Mouse (Mus musculus): ENCODE results near the gene Gatd1. TPM values are rescaled to one million over a fixed set of nuclear protein-coding genes. Genes with fewer than 3 reads are reported as not detected.

Gatd1 gene
- polyA plus RNA-seq, 1 experiment from 2014 or later, result 21.1 TPM

DNA sequence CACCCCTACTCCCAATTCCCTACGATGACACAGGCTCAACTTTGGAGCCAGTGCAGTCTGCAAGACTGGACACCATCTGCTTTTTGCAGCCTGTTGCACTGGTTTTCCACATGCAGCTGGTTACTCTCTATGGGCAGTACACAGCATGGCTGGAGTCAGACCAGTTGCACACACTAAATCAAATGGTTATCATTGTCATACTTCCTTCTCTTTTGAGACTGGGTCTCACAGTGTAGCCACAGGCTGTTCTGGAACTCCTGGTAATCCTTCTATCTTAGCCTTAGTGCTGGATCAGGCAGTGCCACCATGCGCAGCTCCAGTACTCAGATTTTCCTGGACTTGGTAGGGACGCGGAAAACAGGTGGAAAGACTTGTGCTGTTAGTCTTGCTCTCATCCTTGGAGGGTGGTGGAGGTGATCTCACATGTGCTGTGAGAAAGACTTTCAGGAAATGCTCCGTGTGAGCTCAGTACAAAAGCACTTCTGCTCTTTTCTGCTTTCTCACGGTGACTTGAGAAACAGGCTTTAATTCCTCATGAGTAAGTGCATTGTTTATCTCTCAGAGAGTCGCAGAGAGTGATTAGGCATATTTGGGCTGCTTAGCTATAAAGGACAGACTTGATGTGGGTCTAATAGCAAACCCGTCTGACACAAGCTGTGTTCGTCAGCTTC is 21.2 kb downstream of the Gatd1 start:
- no peaks in the 10 kb centered on the region for H3K9me3 ChIP-seq (replicated peaks)
- peaks cover 29% of the 10 kb centered on the region for H3K36me3 ChIP-seq
- peak; percentile 54 for ATAC-seq
- peak overlapping the region; percentile 87 for H3K9ac ChIP-seq
- peak overlapping the region; percentile 93 for H3K4me2 ChIP-seq
- H3K4me1 ChIP-seq, result peaks cover 75% of the 10 kb centered on the region
- H3K27ac ChIP-seq, result peak overlapping the region; percentile 98
- no peaks in the 10 kb centered on the region for H3K27me3 ChIP-seq (replicated peaks)
- H3K4me3 ChIP-seq, result peak overlapping the region; percentile 82
- 16% methylated on average over 9 of the region's 9 CpGs for WGBS (ENCODE audit: insufficient replicate concordance)

DNA sequence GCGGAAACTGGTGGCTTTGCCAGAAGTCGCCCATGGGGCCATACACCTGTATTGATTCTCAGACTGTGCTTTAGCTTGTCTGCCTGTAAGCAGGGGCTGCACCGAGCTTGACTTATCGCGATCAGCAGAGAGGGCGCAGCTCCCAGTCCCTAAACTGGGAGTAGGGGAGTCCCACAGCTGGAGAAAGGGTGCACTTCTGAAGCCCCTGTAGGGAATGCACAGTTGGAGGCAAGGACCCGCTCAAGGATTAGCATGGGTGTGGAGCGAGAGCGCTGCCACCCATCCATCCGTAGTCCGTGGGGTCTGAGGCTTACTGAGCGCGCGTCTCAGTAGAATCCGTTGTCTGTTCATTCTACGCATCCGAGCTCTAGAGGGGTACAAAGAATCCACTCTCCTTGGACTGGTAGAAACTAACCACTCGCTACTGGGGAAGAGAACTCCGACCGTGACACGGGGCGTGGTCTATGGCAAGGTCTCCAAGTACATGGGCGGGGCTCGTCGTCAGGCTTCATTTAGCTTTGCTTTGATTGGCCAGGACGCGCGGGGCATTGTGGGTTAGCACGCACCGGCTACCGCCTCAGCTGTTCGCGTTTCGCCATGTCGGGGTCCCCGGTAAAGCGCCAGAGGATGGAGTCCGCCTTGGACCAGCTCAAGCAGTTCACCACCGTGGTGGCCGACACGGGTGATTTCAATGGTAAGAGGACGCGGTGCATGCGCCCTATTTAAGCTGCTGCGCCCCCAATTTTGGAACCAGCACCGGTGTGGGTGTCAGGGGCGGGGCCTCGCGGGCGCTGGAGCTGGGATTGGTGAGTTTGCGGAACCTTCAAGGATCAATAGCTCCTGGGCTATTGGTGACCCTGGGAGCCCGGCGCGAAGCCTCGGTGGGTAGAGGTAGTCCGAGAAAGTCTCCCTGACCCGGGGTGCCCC is 22.0 kb downstream of the Gatd1 start, which contains the start of gene Taldo1:
Taldo1 (plus strand) TSS at position 575 of the 927 bp plus-strand sequence.
- ATAC-seq, result peak; percentile 80
- peak within 1 kb of the TSS; percentile 98 for H3K27ac ChIP-seq
- H3K9me3 ChIP-seq (replicated peaks), result no peaks in the 10 kb centered on the region
- H3K9ac ChIP-seq, result peak within 1 kb of the TSS; percentile 87
- H3K27me3 ChIP-seq (replicated peaks), result no peaks in the 10 kb centered on the region
- H3K4me3 ChIP-seq, result peak within 1 kb of the TSS; percentile 82
- peaks cover 83% of the 10 kb centered on the region for H3K4me1 ChIP-seq
- peak within 1 kb of the TSS; percentile 93 for H3K4me2 ChIP-seq
- peaks cover 21% of the 10 kb centered on the region for H3K36me3 ChIP-seq
- WGBS (ENCODE audit: insufficient replicate concordance), result under 1% methylated on average over 57 of the region's 57 CpGs

- Histone ChIP-seq H3K9me3 (replicated peaks) (no peaks in the 10 kb centered on the region), H3K27me3 (replicated peaks) (no peaks in the 10 kb centered on the region), H3K4me1 (peaks cover 81% of the 10 kb centered on the region), H3K36me3 (peaks cover 8% of the 10 kb centered on the region), H3K4me3 (peak overlapping the region; percentile 82), H3K9ac (peak overlapping the region; percentile 87), H3K4me2 (peak overlapping the region; percentile 93), H3K27ac (peak overlapping the region; percentile 98)
- WGBS (ENCODE audit: insufficient replicate concordance), result 43% methylated on average over 9 of the region's 9 CpGs
- no peak for ATAC-seq
Measured at GRCm38 (mm10) chr7:141390326-141391259, 23.3 kb downstream of the Gatd1 start.

DNA sequence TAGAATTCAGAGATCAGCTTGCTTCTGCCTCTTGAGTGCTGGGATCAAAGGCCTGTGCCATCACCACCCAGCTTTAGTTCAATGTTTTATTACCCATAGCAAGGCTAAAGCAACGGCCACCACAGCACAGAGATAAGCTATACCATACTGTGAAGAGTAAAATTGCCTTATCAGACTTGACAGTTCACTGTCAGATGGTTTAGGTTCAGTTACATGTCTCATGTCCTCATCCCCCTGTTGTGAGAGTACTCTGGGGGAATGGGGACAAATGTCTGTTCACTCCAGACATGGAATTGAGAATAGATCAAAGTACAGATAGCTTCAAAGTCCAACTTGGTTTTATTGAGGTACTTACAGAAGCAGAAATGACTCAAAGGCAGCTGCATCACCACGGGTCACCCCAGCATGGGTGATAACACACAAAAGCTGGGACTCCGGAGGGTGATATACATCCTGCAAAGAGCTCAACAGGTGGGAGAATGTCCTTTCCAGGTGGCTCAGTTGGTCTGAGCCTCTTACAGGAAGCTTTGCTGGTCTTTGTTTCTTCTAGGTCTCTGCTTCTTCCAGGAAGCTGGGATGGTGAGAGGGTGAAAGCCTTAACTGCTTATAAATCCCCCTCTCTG is 25.3 kb downstream of the Gatd1 start:
- Histone ChIP-seq H3K4me1 (peaks cover 62% of the 10 kb centered on the region), H3K36me3 (peaks cover 1% of the 10 kb centered on the region; the same call in 1 of the 2 replicates), H3K4me3 (no peak overlapping the region), H3K27ac (peak overlapping the region; percentile 98), H3K4me2 (peak overlapping the region; percentile 15), H3K9me3 (replicated peaks) (no peaks in the 10 kb centered on the region), H3K9ac (no peak overlapping the region), H3K27me3 (replicated peaks) (no peaks in the 10 kb centered on the region; the same call in 1 of the 2 replicates)
- WGBS (ENCODE audit: insufficient replicate concordance), result 13% methylated on average over 3 of the region's 3 CpGs
- peak; percentile 44 for ATAC-seq

- 30% methylated on average over 2 of the region's 2 CpGs for WGBS (ENCODE audit: insufficient replicate concordance)
- ATAC-seq, result no peak
- Histone ChIP-seq H3K9me3 (replicated peaks) (no peaks in the 10 kb centered on the region), H3K4me1 (peaks cover 59% of the 10 kb centered on the region), H3K9ac (peak overlapping the region; percentile 1; the same call in 1 of the 2 replicates), H3K27me3 (replicated peaks) (no peaks in the 10 kb centered on the region; the same call in 1 of the 2 replicates), H3K4me2 (peak overlapping the region; percentile 15), H3K4me3 (no peak overlapping the region), H3K36me3 (no peaks in the 10 kb centered on the region), H3K27ac (peak overlapping the region; percentile 98)
Measured at GRCm38 (mm10) chr7:141387807-141388486, 26.0 kb downstream of the Gatd1 start.

GRCm38 (mm10) chr7:141381068-141381835 is 32.7 kb downstream of the Gatd1 start:
- Histone ChIP-seq H3K36me3 (no peaks in the 10 kb centered on the region), H3K4me1 (peaks cover 28% of the 10 kb centered on the region), H3K9ac (no peak overlapping the region), H3K27me3 (replicated peaks) (no peaks in the 10 kb centered on the region; the same call in 1 of the 2 replicates), H3K27ac (0 out of 2 replicates have a peak overlapping the region, but pooled peaks have one; percentile 15), H3K9me3 (replicated peaks) (no peaks in the 10 kb centered on the region), H3K4me2 (no peak overlapping the region), H3K4me3 (no peak overlapping the region)
- 61% methylated on average over 4 of the region's 4 CpGs for WGBS (ENCODE audit: insufficient replicate concordance)
- no peak for ATAC-seq

DNA sequence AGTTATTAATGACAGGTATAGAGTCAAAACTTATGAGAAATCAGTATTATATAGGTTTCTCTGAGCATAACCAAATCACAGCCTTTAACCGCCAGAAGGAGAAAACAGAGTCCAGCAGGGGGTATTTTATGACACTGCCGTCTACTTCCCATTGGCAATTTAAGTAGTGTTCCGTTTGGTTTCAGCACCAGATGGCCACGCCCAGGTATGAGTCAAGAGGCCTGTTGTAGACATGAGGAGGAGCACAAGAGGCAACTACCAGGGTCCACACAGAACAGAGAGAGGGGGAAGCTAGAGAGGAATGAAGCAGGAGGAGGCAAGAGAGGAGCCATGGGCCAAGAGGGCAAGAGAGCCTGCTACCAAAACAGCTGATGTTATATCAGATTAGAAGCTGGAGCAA is 34.4 kb downstream of the Gatd1 start:
- Histone ChIP-seq H3K4me3 (no peak overlapping the region), H3K36me3 (no peaks in the 10 kb centered on the region), H3K9me3 (replicated peaks) (no peaks in the 10 kb centered on the region), H3K4me1 (peaks cover 28% of the 10 kb centered on the region), H3K4me2 (no peak overlapping the region), H3K27me3 (replicated peaks) (no peaks in the 10 kb centered on the region), H3K27ac (peak overlapping the region; percentile 45), H3K9ac (no peak overlapping the region)
- WGBS (ENCODE audit: insufficient replicate concordance), result 36% methylated on average over 4 of the region's 4 CpGs
- ATAC-seq, result peak; percentile 48; the same call in 1 of the 2 replicates

DNA sequence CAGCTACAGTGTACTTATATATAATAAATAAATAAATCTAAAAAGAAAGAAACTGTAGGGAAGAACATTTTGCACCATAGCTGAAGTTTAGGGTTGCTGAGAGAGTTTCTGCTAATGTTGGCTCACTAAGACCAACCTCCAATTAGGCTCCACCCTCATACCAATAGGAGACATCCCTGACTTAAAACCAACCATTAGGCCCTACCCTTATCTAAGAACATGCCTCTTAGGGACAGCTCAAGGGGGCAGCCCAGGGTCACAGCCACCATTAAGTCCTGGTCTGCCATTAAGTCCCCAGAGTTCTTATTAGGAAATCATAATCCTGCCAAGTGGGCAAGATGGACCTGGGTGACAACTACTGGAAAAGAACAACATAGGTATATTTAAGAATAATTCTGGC is 39.5 kb downstream of the Gatd1 start:
- H3K4me1 ChIP-seq, result peaks cover 27% of the 10 kb centered on the region
- no peak overlapping the region for H3K4me2 ChIP-seq

DNA sequence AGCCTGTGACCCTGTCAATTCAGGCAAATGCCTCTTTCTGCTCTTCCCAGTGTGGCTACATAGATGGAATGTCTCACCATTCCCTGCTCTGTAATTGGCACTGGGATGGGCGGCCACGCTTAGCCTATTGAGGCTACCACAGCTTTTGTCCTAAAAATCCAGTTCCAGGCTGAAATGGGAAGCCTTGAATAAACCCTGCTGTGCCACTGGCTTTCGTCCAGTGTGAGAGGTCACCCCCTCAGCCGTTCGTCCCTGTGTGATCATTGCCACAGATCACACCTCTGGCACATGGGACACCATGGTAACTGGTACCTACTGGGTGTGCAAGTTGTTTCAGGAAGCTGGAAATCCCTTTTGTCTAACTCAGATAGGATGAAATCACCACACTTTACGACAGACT is 40.3 kb downstream of the Gatd1 start:
- 75% methylated on average over 6 of the region's 6 CpGs for WGBS (ENCODE audit: insufficient replicate concordance)
- Histone ChIP-seq H3K4me1 (peaks cover 25% of the 10 kb centered on the region), H3K4me2 (no peak overlapping the region), H3K9ac (no peak overlapping the region), H3K27me3 (replicated peaks) (no peaks in the 10 kb centered on the region), H3K9me3 (replicated peaks) (no peaks in the 10 kb centered on the region), H3K36me3 (no peaks in the 10 kb centered on the region), H3K4me3 (no peak overlapping the region), H3K27ac (no peak overlapping the region)
- no peak for ATAC-seq

More for the DNA sequence above, 39.5 kb downstream of the Gatd1 start:
- H3K9ac ChIP-seq, result no peak overlapping the region
- no peaks in the 10 kb centered on the region for H3K9me3 ChIP-seq (replicated peaks)
- H3K36me3 ChIP-seq, result no peaks in the 10 kb centered on the region
- no peak overlapping the region for H3K4me3 ChIP-seq
- H3K27ac ChIP-seq, result no peak overlapping the region
- ATAC-seq, result peak; percentile 66; the same call in 1 of the 2 replicates
- H3K27me3 ChIP-seq (replicated peaks), result no peaks in the 10 kb centered on the region

- WGBS (ENCODE audit: insufficient replicate concordance), result 48% methylated on average over 6 of the region's 6 CpGs
- H3K9ac ChIP-seq, result no peak overlapping the region
- H3K27me3 ChIP-seq (replicated peaks), result no peaks in the 10 kb centered on the region
- H3K36me3 ChIP-seq, result no peaks in the 10 kb centered on the region
- H3K9me3 ChIP-seq (replicated peaks), result no peaks in the 10 kb centered on the region
- no peak overlapping the region for H3K4me2 ChIP-seq
- ATAC-seq, result no peak
- no peak overlapping the region for H3K4me3 ChIP-seq
- H3K4me1 ChIP-seq, result peaks cover 25% of the 10 kb centered on the region
- H3K27ac ChIP-seq, result 0 out of 2 replicates have a peak overlapping the region, but pooled peaks have one; percentile 31
Measured at GRCm38 (mm10) chr7:141371942-141372595, 41.9 kb downstream of the Gatd1 start.

Measured in liver, embryonic 12.5 days (tissue).